Mouse (Mus musculus) gastrocnemius, postnatal 4 days (tissue): ENCODE measurements around the gene Mpv17l2. TPM values are rescaled to one million over a fixed set of nuclear protein-coding genes. Genes with fewer than 3 reads are reported as not detected.

Experiments
- DNase-seq, 2 experiments: peaks; one replicate each; pipeline ENCODE4 v3.0.0; 2021 to 2022; ENCODE audit warnings: low spot score in 2 of 2, mixed read lengths in 2 of 2
- long read RNA-seq, 2 experiments: library from polyadenylated mRNA; stranded (forward); transcript quantifications; one replicate each; pipeline ENCODE4 v2.0.0; 2021
- total RNA-seq, 2 experiments: library from RNA; stranded (reverse); gene quantifications; 2 replicates each; pipeline ENCODE4 v1.2.3; 2021

Mpv17l2 gene
- 10 to 100 TPM; 27.0 to 27.4 TPM for total RNA-seq
- long read RNA-seq, experiment 1, transcript Mpv17l2-201 (5 exons, 980 nt), result major isoform, 38 of 43 reads
- long read RNA-seq, experiment 1, partial matches to known transcripts, result 0 of 43 reads
- long read RNA-seq, experiment 1, other reads (novel, unspliced or antisense), result 5 of 43 reads
- long read RNA-seq, experiment 2, transcript Mpv17l2-201 (5 exons, 980 nt), result major isoform, 40 of 45 reads
- long read RNA-seq, experiment 2, partial matches to known transcripts, result 4 of 45 reads
- long read RNA-seq, experiment 2, other reads (novel, unspliced or antisense), result 1 of 45 reads

DNA sequence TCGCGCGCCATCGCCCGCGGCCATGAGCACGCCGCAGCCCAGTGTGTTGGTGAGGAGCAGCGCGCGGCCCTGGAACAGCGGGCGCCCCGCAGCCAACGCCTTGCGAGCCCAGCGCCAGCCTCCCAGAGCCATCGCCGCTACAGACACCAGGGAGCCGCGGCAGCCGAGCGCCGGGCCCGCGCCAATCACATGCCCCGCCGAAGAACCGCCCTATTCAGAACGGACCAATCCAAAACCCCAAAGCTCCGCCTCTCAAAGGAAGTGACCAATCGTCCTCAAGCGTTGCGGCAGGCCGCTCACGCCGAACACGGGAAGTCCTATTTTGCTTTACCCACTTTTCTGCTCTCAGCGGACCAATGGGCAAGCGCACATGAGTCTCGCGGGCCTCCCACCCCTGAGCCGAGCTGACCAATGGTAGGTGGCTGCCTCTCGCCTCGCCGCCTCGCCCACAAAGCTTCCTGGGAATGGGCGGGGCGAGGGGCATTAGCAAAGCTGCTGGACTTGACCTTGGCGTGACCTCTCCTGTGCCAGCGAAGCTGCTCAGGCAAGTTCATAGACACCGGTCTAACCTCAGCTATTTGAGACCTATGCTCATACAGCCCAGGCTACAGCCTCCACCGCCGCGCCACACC is at the start of gene Mpv17l2:
Gene Mpv17l2 (minus strand): TSS at position 172 of the 632 bp plus-strand sequence.
- peak; percentile 81 to 91 for DNase-seq

DNA sequence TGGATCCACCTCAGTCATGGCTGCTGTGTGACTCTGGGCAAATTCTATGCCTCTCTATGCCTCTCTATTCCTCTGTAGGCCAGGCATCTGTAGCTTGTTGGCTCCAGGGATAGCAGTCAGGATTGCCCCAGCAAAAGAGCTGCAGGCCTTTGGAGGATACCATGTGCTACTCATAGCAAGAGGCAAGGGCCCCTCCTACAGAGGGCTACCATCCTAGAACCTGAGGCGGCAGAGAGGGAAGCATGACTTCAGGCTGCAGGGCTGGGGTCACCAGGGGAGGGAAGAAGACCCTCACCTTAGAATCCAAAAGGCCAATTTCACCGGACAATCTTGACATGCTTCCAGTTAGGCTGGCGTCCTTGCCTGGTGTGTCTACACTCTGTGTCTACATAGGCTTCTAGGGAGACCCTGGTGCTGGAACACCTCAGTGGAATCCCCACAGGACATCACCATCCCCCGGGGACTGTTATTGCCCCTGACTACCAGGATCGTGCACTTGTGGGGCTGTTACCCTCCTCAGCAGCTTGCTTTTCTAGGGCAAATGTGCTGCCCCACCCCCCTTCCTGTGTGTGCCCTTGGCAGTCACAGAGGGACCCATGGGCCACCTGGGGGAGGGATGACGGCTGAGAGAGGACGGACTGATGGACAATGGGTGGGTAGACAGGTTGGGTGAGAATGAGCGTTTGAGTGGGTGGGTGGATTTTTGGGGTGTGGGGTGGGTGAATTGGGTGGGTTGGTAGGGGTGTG is 48.4 kb upstream of the Mpv17l2 start:
- DNase-seq, result no peak

DNA sequence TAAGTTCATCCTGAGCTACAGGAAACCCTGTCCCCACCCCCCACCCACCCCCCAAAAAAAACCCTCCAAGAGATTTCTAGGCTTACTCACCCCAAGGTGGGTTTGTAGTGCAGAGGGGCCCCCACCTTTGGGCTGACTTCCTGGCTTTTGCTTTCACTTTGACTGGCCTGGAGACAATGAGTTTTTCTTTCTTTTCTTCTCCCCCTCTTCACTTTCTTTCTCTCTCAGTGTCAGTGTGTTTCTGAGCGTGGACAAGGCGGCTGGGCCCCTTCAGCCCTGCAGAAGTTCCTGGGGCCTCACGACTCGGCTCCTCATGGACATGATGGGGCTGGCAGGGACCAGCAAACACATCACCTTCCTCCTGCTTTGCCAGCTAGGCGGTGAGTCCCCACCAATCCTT is 47.5 kb upstream of the Mpv17l2 start, which contains the start of gene Il12rb1:
Gene Il12rb1 (plus strand): TSS at position 211 of the 400 bp plus-strand sequence.
- no peak for DNase-seq

DNA sequence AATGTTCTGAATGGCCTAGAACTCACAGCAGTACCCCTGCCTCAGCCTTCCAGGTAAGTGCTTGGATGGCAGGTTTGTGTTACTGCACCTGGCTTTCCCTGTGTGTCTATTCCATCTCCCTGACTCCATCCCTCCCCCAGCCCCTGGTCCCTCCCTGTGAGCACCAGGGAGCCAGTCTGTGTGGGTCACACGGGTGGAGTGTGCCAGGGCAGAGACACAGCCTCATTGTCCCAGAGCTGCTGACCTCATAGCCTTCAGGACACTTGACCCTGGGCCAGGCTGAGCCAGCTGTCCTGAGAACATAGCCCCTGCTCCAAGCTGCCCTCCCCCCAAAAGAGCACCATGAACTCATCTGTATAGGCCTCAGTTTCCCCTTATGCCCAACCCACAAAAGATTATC is 46.6 kb upstream of the Mpv17l2 start:
- DNase-seq, result no peak

DNA sequence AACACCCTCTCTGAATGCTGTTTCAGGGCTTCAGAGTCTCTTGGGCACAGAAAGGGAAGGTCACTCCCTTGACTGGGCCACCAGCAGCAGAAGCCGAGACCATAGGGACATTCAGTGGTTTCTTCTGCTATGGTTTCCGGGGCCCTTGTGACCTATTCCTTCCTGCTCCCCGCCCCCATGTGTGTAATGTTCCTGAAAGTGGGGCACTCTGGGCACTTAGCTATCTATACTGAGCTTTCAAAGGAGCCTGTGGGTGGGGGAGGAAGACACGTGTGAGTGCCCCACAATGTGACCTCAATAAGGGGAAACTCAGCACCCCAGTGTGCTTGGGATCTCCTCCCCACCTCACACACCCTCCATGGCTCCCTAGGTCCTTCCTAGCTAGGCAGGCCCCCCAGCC is 45.8 kb upstream of the Mpv17l2 start:
- DNase-seq, result no peak

DNA sequence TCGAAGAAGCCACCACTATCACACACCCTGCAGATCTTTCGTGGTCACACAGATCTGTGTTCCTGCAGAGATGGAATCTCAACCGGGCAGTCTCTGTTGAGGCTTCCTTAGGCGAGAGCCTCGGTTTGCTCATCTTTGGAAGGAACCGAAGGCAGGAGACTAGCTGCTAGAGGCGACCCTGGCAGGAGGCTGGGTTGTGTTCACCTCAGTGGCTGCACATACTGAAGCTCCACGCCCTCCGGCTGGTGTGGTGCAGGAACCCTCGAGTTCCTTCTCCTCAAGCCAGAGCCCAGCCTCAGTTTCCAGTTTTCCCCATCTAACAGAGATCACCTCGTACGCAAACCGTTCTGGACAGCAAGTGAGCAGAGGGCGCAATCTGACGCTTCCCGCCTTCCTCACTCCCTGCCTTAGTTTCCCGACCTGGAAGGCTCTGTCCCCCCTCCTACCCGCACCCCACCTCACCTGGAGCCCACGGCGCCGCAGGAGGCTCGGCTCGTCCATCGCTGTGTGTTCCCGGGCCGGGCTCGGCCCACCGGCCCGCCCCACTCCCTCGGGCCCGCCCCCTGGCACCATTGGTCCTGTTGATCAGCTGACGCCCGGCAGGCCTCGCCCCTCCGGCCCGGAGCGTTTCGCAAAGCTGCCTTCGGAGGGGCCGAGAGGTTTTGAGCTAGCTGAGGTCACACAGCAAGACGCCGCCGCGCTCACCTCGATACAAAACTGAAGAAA is 43.9 kb upstream of the Mpv17l2 start, which contains the start of gene Mast3:
Gene Mast3 (minus strand): TSS at position 574 of the 726 bp plus-strand sequence.
- DNase-seq, result peak; percentile 84 to 88

DNA sequence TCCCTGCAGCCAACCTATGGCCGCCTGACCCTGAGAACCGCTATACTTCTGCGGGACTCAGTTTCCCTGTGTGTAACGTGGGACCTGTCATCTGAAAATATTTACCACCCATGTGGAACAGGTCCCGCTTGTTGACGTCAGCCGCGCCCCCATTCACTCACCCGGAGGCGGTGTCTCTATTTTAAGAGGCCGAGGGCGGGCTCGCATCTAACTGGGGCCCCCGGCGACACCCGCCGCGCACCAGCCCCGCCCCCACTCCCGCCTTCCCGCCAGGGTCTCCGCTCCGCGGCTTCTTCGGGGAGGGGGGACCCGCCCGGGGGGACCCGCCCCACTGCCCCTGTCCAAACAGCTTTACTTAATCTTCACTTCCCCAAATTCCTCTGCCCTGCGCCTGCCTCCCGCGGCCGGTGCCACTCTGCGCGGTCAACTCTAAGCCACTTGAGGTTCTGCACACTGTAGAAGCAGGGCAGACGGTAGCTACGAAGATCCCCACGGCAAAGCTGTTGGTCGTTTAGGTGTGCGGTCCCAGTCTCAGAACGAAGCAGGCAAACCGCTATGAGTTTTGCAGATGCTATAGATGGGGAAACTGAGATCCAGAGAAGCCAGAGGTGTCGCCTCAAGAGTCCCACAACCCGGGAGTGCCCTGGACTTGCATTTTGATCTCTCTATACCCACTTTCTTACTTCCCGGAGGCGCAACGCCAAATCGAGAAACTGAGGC is 43.2 kb upstream of the Mpv17l2 start:
- DNase-seq, result peak in 1 of 2 experiments; percentile 51

DNA sequence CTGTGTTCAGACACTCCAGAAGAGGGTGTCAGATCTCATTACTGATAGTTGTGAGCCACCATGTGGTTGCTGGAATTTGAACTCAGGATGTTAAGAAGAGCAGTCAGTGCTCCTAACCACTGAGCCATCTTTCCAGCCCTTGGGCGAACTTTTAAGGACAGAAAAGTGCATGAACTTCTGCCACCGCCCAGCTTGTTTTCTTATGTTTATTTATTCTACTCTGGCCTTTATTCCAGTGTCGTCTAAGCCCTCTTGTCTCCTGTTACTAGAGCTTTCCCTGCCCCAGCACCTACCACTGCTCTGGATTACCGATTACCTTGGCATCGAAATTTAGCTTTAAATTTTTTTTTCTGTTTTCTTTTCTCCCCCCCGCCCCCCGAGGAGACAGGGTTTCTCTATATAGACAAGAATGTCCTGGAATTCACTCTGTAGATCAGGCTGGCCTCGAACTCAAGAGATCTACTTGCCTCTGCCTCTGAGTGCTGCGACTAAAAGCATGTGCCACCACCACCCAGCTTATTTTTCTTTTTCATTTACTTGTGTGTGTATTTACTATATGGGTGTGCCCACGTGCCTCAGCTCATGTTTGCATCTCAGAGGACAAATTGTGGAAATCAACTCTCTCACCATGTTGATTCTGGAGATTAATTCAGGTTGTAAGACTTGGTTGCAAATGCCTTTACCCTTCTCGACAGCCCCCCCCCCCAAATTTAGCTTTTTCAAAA is 42.2 kb upstream of the Mpv17l2 start:
- DNase-seq, result no peak

DNA sequence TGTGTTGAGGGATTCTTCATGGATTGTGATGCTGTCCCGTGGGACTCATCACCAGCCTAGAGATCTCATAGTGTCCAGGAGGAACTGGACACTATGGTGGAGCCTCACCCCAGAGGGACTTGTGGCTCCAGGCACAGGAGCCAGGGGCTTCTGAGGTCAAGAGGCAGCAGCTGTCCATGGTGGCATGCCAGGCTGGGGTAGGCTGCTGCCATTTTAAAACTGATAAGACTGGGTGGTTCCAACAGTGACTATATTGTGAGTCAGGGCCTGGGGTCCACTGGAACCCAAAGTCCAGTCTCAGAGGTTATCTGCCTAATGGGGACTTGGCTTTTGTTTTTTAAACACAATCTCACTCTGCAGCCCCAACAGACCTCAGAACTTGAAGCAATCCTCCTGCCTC is 41.1 kb upstream of the Mpv17l2 start:
- no peak for DNase-seq

DNA sequence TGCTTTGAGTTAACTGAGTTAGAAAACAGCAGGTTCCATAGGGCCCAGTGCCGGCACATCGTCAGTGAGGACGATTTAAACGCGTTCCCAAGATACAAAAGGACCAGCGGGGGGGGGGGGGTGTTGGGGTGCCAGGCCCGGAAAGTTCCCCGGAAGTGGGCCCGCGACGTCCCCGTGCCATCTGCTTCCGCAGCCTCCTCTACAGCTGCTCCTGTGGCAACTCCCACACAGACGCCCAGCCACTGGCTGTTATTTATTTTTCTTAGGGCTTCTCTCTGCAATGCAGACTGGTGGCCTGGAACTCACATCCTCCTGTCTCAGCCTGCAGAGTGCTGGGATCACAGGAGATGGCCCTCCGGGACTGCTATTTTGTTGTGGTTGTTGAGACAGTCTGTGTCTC is 40.4 kb upstream of the Mpv17l2 start:
- no peak for DNase-seq

DNA sequence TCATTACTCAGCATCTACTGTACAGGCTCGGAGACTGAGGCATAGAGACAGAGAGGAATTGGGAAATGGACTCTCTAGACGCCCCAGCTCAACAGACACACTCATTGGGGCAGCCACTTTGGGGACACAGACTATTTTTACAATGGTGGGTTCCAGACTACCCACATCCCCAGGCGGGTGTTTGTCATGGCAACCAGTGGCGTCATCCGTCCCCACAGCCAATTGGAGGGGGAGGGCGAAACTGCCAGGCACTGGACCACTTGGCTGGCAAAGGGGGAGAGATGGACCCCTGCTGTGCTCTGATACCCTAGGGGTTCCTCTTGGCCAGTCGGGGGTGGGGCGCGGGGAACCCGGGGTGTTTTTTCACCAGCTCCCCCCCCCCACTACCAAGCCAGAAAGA is 39.9 kb upstream of the Mpv17l2 start:
- DNase-seq, result no peak

DNA sequence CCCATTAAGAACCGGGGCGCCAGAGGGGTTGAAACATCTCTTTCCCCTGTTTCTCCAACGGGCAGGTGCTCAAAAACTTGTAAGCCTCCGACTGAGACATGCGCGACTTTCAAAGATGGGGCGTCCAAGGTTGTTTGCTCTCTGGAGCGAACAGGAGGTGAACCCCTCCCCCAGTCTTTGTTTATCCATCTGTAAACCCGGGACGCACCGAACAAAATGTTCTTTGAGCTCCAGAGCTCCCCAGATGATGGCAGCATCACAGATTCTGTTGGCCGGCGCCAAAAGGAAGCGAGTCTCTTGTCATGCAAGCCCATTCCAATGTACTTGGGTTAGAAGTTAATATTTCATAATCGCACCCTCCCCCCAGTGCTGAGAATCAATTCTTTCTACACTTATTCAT is 37.5 kb upstream of the Mpv17l2 start:
- no peak for DNase-seq

DNA sequence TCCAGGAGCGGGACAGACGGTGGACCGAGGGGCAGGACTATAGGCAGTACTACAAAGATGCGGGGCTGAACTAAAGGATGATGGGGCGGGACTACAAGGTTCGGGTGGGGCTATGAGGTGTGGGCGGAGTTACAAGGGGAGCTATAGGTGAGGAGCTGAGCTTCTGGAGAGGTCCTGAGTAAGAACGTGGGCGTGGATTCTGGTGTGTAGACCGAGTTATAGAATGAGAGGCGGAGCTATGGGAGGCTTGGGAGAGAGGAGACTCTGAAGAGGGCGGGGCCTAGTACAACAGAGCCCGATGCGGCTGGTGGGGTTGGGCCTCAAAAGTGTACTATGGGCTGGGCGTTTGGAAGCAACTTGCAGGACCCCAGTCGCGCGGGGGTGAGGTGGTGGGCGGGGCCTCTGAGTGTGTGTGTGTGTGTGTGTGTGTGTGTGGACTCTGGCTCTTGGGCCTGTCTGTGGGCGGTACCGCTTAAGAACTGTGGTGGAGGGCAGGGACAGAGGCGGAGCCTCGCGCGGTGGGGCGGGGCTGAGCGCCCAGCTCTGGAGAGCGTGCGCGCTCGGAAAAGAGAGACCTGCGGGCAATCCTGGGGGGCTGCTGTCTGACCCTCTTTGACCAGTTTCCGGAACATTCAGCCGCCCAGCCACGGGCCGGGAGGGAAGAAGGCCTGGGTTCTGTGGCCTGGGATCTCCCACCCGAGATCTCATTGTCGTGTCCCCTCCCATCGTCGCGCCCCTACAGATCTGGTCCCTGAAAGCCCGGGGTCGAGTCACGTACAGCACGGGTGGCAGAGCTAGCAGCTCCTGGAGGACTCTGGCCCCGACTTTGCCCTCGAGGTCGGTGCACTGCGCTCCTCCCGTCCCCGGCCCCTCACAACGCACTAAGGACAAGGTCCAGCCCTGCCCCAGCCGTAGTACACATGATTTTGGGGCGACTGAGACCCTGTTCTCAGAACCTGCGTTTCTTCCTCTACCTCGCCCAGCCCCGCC is 36.6 kb upstream of the Mpv17l2 start:
- peak in 1 of 2 experiments; percentile 78 for DNase-seq

DNA sequence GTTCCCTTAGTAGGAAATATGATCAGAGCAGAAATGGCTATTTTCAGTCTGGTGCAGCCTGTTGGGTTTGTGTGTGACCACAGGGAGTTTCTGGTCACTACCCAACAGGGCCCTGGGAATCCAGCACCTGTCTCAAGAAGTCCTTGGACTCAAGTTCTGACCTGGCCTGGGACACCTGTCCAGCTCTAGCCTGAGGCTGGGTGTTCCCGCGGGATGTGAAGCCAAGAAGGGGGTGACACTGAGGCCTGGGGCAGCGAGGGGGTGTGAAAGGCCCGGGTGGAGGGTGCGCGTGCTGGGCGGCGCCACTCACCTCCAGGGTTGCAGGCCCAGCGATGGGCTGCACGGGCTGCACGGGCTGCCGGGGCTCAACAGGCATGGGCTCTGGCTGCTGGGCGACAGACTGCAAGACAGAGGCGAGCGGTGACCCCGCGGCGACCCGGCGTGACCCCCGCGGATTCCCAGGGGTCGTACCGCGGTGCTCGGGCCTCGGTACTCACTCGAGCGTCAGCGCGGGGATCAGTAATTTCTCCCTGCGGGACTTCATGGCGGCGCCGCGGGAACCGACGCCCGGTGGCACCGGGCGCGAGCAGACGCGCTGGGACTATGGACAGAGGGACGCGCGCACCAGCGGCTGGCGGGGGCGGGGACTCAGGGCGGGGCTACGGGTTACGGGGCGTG is 35.8 kb upstream of the Mpv17l2 start:
- DNase-seq, result no peak

DNA sequence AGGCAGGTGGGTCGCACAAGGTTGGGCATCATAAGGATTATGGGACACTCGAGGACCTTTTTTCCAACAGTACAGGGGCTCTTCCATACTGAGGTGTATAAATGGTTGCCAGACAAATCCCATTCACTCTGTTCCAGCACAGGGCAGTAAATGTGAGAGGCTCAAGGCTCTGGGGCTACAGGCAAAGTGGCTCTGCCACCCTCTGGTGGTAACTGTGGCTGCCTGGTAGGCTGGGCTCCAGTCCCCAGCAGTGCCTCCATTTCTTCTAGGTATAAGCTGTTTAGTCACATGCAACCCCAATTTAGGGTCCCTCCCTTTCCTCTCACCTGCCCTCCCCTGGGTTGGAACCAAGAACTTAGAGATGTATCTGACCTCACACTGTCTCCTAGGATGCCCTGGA is 34.6 kb upstream of the Mpv17l2 start:
- no peak for DNase-seq

DNA sequence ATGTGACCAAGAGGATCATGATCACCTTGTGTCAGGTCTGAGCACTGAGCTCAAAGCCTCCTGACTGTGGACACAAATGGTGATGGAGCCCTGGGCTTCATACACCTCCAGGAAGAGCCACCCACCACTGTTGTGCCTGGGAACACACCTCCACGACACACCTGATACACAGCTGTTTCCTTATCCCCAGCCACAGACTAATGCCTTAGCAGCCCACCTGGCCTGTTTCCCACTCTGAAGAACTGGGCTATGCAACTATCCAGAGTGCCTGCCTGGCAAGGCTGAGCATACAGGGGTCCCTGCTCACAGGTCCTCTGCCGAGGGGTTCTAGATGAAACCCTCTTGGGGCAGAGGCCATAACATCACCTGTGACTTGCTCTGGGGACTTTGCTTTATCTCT is 33.5 kb upstream of the Mpv17l2 start:
- DNase-seq, result no peak

DNA sequence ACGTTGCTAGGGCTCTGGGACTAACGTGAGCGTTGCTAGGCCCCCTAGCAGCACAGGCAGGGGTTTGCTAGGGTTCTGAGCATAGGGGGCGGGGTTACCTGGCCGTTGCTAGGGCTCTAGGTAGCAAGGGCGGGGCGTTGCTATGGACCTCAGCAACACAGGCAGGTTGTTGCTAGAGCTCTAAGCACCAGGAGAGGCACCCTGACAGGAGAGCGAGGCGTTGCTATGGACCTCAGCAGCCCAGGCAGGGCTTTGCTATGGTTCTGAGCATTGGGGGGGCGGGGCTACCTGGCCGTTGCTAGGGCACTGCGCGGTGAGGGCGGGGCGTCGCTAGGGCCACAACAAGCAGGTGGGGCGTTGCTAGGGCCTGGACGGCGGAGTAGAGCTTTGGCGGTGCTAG is 32.0 kb upstream of the Mpv17l2 start:
- DNase-seq, result no peak

DNA sequence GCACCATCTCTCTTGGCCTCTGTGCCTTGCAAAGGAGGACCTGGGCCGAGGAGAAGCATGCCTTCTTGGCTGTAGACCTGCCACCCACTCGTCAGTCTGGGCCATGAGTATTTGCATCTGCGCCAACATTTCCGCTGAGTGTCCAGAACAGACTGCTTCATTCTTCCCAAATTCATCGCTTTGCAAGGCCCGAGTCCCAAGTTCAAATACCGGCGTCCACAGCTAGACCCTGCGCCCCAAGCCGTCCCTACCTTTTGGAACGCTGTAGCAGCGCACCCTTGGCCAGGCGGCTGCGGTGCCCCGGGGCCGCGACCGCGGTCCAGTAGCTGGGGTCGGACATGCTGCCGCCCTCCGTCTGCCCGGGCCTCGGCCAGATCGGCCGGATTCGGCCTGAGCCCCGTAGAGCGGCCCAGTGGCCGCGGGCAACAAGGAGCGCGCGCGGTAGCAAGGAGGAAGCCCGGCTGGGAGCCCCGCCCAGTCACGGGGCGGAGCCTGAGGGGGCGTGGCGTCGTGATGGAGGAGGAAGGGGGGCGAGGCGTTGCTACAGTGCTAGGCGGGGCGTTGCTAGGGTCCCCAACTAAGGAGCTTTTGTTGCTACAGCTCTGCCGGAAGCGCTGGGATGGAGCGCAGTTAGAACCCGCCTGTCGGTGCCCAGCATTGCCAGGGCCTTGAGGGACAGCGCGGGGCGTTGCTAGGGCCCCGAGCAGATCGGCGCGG is 31.4 kb upstream of the Mpv17l2 start:
- peak; percentile 96 for DNase-seq
